Mouse (Mus musculus): ENCODE measurements around the gene Olfr742. TPM values are rescaled to one million over a fixed set of nuclear protein-coding genes. Genes with fewer than 3 reads are reported as not detected.

Olfr742 gene
- polyA plus RNA-seq (2015; fragmentation: Nextera tagmentation; extraction: Ambion mirVana), result not detected in 2 replicates

DNA sequence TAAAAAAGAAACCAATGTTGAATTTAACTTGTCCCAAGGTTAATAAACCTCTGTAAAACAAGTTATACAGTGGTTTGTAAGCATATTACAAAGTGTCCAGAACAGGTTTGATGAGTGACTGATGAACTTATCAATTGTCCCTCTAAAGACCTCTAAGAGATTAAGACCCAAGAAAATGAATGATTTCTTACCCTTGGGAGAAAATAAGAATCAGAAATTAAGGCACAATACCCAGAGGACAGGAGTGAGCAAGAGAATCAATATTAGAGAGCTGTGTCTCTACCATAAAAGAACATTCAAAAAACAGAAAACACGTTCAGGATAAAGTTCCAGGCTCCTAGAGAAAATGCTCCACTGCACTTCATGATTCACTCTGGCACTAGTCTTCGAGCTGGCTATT, at the start of gene Olfr742:
Gene Olfr742, plus strand, starts transcription at position 301 of the 400 bp plus-strand sequence.
- no peak for DNase-seq (ENCODE audit: low spot score)

DNA sequence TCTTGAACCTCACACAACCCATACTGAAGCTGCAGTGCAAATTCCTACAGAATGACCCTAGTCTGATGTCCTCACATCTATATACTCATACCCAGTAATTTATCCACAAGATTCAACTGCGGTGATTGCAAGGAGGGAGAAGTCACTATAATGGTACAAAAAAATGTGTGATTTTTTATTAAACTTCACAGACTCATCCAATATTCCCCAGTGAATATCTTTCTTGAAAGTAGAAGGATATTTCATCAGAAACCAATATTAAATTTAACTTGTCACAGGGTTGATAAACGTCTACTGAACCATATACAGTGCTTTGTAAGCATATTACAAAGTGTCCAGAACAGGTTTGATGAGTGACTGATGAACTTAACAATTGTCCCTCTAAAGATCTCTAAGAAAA, 31.0 kb upstream of the Olfr742 start, which contains the start of gene Olfr741:
Gene Olfr741, plus strand, starts transcription at position 301 of the 400 bp plus-strand sequence.
- no peak for DNase-seq (ENCODE audit: low spot score)

DNA sequence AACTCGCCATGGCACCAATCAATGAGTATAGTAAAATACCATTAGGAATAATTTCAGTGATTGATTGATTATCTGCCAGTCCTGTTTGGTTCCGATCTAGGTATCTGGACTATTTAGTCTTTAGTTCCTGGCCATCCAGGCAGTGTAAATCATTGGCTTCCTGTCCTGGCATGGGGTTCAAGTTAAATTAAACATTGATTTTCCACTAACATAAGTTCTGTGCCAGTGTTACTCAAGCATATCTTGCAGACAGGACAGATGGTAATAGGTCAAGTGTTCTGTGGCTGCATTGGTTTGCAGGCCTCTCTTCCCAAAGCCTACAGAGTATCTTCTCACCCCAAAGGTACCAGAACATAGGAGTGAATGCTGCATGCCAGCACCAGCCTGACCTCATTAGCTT, 25.0 kb upstream of the Olfr742 start:
- no peak for DNase-seq (ENCODE audit: low spot score)

DNA sequence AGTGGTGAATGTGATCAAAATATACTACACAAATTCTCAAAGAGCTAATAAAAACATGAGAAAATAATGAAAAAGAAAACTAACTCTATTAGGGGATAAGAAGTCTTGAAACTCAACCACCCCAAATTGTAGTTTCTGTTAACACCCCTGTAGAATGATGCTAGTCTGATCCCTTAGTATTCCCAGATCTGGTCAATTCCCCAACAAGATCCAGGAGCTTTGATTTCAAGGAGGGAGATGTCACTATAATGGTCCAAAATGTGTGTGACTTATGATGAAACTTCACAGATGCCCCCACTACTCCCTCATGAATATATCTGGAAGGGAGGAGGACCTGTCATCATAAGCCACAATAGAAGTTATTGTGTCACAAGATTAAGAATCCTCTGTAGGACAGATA, 18.1 kb downstream of the Olfr742 start, which contains the start of gene Olfr743:
Gene Olfr743, plus strand, starts transcription at position 301 of the 400 bp plus-strand sequence.
- DNase-seq (ENCODE audit: low spot score), result no peak

DNA sequence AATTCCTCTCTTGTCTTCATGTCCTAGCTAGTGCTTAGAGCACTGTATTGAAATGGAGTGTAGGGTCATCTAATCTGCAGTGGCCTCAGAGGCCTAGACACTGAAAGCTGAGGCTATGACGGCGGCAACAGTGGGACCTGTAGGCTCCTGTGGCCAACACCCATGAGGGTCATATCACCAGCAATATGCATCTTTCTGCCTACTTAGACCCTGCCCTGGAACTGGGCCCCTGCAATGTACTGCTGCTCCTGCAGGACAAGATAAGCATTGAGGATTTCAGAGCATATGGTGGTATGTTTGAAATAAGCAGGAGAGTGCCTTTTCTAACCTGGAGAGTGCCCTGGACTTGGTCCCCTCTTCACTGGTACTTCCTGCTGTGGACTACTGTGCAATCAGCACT, 49.3 kb downstream of the Olfr742 start:
- no peak for DNase-seq (ENCODE audit: low spot score)

Other genes with a start within 250 kb of the Olfr742 start
- not detected in 2 replicates for gene Olfr732, start 219.4 kb upstream of the Olfr742 start, polyA plus RNA-seq (2015; fragmentation: Nextera tagmentation; extraction: Ambion mirVana)
- gene Olfr733, start 202.1 kb upstream of the Olfr742 start, polyA plus RNA-seq (2015; fragmentation: Nextera tagmentation; extraction: Ambion mirVana), result not detected in 2 replicates
- gene Olfr734, start 176.8 kb upstream of the Olfr742 start, polyA plus RNA-seq (2015; fragmentation: Nextera tagmentation; extraction: Ambion mirVana), result not detected in 2 replicates
- gene Olfr735, start 154.7 kb upstream of the Olfr742 start, polyA plus RNA-seq (2015; fragmentation: Nextera tagmentation; extraction: Ambion mirVana), result 0.04 TPM in 1 of 2 replicates, not detected in the other
- 0.17 and 0.28 TPM in 2 replicates for gene Tlr11, start 145.7 kb upstream of the Olfr742 start, polyA plus RNA-seq (2015; fragmentation: Nextera tagmentation; extraction: Ambion mirVana)
- gene Olfr736, start 122.4 kb upstream of the Olfr742 start, polyA plus RNA-seq (2015; fragmentation: Nextera tagmentation; extraction: Ambion mirVana), result not detected in 2 replicates
- gene Olfr738, start 96.0 kb upstream of the Olfr742 start, polyA plus RNA-seq (2015; fragmentation: Nextera tagmentation; extraction: Ambion mirVana), result not detected in 2 replicates
- not detected in 2 replicates for gene Olfr739, start 85.0 kb upstream of the Olfr742 start, polyA plus RNA-seq (2015; fragmentation: Nextera tagmentation; extraction: Ambion mirVana)
- not detected in 2 replicates for gene Olfr740, start 58.1 kb upstream of the Olfr742 start, polyA plus RNA-seq (2015; fragmentation: Nextera tagmentation; extraction: Ambion mirVana)
- not detected in 2 replicates for gene Olfr741, start 30.9 kb upstream of the Olfr742 start, polyA plus RNA-seq (2015; fragmentation: Nextera tagmentation; extraction: Ambion mirVana)
- gene Olfr743, start 18.2 kb downstream of the Olfr742 start, polyA plus RNA-seq (2015; fragmentation: Nextera tagmentation; extraction: Ambion mirVana), result not detected in 2 replicates
- gene Olfr744, start 111.3 kb downstream of the Olfr742 start, polyA plus RNA-seq (2015; fragmentation: Nextera tagmentation; extraction: Ambion mirVana), result not detected in 2 replicates
- gene Olfr745, start 135.8 kb downstream of the Olfr742 start, polyA plus RNA-seq (2015; fragmentation: Nextera tagmentation; extraction: Ambion mirVana), result not detected in 2 replicates
- not detected in 2 replicates for gene Olfr746, start 143.5 kb downstream of the Olfr742 start, polyA plus RNA-seq (2015; fragmentation: Nextera tagmentation; extraction: Ambion mirVana)
- gene Olfr747, start 189.6 kb downstream of the Olfr742 start, polyA plus RNA-seq (2015; fragmentation: Nextera tagmentation; extraction: Ambion mirVana), result not detected in 2 replicates
- gene Olfr748, start 203.8 kb downstream of the Olfr742 start, polyA plus RNA-seq (2015; fragmentation: Nextera tagmentation; extraction: Ambion mirVana), result not detected in 2 replicates
- not detected in 2 replicates for gene Olfr749, start 241.5 kb downstream of the Olfr742 start, polyA plus RNA-seq (2015; fragmentation: Nextera tagmentation; extraction: Ambion mirVana)